Mouse (Mus musculus) heart, adult 8-10 months (tissue): ENCODE results near the gene Padi2. TPM values are rescaled to one million over a fixed set of nuclear protein-coding genes. Genes with fewer than 3 reads are reported as not detected.

Experiments used
- DNase-seq: peaks from one replicate; pipeline ENCODE4 v3.0.0; 2022; ENCODE audit warnings: low spot score
- total RNA-seq, 4 experiments: library from RNA; stranded (reverse); gene quantifications; 2 replicates each; pipeline ENCODE4 v1.2.4; 2022

Padi2 gene
- total RNA-seq, 4 experiments from 2014 or later, result 0.72 to 1.3 (median 1.2) TPM

DNA sequence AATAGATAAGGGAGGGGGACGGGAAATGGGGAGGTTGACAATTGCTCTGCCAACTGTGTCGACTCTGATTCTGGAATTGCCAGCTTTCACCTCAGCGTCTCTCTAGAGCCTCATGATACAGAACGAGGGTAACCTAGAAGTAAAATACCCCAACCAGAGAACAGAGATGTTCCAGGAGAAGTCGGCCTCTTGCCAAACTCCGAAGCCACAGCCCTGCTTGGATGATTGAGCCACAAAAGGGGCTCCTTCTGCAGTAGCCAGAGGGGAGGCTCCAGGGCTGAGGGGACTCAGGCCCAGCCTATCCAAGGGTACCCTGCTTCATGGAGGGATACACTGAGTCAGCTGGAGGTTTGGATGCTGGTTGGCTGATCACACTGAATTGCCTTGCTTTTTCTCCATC lies 52.2 kb downstream of the Padi2 start:
- no peak for DNase-seq

DNA sequence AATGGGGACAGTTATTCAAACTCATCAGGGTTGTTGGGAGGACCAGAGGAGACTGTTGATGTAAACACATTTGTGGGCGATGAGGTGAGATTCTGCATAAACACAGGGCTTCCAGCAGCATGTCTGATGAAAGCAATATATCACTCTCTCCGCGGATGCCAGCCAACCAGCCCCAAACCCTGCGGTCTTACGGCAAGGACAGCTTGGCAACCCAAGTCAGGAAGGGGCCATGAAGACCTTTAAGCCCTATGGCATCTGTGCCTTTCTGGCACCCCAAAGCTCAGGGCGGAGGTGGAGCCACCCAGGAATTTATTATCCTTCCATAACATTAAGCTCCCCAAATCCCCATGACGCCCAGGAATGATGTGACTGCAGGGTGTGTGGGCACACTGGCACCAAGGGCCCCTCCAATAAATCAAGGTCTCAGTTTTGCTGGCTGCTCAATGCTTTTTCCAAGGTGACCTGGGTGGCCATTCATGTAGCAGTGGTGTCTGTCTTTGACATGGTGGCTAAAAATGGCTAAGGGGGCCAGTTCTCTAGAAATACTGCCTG lies 53.1 kb downstream of the Padi2 start:
- no peak for DNase-seq

GRCm38 (mm10) chr4:140959715-140960479 lies 53.8 kb downstream of the Padi2 start:
- no peak for DNase-seq

DNA sequence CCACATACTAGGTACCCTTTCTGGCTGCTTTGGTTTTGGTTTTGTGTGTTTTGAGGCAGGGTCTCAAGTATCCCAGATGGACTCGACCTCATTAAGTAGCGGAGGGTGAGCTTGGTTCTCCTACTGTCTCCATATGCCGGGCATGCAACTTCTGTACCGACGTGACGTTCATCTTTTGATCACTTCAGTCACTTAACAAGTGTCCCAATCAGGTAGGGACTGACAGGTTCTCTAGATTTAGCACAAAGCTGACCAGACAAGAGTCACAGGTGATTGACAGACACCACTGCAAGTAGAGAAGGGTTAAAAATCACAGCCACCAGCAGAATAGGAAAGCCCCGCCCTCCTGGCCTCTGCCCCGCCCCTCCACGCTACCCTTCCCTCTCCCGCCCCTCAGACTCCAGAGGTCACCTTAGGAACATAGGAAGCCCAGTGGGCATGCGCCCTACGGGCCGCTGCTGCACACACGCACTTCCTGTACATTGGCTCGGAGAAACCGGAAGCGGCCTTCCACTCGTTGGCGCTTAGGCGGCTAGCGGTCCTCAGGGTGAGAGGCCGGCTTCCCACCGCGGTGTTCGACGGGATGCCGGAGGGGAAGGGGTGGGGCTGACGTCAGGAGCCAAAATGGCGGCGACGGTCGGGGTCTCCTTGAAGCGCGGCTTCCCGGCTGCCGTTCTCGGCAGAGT lies 54.8 kb downstream of the Padi2 start, which contains the start of gene Sdhb:
Sdhb (plus strand) TSS at position 423 of the 686 bp plus-strand sequence.
- DNase-seq, result peak; percentile 98

DNA sequence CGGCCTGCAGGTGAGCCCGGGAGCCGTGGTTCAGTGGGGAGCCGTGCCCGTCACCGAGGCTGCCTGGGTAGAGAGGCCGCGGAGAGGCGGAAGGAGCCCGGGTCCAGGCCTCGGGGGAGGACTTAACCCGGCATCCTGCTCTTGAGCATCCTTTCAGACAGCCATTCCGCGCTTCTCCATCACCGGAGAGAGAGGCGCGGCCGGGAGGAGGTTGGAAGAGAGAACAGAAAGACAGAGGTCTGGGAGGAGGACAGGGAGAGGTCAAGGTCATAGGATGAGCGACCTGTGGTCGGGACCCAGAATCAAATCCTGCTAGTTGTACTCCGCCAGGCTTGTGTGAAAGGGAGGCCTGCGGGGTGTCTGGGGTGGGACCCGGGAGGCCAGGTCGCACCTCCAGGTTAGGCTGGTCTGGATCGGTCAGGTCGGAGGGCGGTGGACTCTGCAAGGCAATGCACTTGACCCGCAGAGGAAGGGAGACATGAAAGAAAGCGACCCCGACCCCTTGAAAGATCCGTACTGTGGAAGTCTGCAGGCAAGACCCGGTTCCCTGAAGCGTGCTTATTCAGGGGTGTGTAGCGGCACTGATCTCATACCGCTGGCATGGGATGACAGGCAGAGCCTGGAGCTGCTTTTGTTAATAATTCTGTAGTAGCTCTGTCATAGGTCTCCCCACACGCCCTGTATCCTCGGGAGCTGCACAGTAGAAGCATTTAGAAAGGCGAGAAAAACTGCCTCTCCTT lies 55.5 kb downstream of the Padi2 start:
- no peak for DNase-seq

DNA sequence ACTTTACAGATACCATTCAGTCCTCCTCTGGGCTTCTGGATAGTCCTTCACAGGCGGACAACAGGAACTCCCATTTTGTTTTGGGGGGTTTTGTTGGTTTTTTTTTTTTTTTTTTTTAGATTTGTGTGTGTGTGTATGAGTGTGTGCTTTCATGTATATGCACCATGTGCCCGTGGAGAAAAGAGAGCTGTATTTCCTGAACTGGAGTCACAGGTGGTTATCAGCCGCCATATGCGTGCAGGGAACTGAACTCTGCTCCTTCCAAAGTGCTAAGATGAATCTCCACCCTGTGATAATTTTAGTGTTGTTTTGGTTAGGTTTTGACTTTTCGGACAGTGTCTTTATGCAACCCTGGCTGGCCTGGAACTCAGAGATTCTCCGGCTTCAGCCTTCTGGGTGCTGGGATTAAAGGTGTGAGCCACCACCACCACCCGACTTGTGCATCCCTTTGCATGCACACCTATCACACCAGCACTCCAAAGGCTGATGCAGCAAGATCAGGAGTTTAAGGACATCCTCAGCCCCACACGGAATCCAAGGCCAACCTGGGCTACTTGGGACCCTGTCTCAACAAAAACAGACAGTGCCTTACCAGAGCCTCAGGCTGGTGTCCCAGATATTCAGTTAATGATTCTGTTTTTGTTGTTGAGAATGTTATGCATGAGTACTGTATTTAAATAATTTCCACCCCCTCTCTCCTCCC lies 56.2 kb downstream of the Padi2 start:
- no peak for DNase-seq

DNA sequence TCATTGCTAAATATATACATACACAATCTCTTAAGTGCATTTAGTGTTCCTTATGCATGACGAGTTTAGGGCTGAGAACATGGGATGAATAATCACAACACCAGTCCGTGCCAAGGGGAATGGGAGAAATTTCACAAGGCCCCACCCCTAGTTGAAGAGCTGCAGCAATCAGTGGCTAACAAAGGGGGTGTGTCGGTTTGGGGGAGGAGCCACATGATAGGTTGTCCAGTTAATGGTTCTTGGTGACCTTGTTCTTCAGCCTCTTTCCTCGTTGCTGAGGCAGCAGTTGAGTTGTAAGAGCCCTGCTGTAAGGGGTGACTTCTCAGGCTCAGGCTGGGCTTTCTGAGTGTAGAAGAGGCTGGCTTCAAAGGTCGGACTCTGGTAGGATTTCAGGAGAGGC lies 56.8 kb downstream of the Padi2 start:
- DNase-seq, result peak; percentile 55

DNA sequence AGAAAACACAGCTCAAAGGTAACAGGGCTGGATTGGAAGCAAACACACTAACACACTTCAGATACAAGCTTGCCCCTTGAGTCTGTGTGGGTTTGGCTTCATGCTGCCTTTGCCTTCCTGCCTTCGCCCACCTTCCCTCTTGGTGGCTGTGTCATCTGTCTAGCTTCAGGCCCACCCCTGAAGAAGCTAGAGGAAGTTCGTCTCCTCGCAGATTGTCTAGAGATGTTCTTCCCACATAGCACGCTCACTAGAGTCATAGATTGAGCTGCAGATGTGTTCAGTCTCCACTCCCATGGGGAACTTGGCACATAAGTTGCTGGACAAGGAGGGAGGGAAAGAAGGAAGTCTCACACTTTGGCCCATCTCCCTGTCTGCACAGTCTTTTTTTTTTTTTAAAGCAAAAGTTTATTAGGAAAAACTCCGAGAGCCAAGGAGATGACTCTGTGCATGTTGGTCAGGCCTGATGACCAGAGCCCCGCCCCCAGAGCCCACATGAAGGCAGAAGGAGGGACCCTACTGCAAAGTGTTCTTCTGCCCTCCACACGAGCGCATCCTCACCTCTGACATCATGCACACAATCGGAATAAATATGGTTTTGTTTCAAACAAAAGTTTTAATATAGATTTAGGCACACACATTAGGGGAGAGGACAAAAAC lies 57.9 kb downstream of the Padi2 start:
- peak; percentile 42 for DNase-seq

- peak; percentile 72 for DNase-seq
These were observed 58.5 kb downstream of the Padi2 start for GRCm38 (mm10) chr4:140964620-140965019.

GRCm38 (mm10) chr4:140967386-140968159 lies 61.4 kb downstream of the Padi2 start:
- DNase-seq, result no peak

DNA sequence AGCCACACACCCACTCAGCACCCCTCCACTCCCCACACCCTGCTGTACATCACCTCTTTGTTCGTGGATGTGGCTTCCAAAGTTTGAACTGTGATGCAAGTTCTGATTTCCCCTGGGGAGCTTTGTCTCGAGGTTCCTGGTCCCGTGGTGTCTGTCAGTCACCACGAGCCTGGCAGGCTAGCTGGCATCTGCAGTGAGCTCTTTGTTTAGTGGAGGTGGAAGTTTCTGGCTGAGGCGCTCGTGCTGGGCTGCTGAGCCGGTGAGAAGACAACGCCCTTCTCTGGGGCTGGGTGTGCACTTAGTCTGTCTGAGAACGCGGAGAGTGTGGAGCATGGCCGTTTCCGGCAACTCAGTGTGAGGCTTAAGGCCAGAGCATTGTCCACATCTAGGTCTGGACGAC lies 65.5 kb downstream of the Padi2 start:
- DNase-seq, result no peak

DNA sequence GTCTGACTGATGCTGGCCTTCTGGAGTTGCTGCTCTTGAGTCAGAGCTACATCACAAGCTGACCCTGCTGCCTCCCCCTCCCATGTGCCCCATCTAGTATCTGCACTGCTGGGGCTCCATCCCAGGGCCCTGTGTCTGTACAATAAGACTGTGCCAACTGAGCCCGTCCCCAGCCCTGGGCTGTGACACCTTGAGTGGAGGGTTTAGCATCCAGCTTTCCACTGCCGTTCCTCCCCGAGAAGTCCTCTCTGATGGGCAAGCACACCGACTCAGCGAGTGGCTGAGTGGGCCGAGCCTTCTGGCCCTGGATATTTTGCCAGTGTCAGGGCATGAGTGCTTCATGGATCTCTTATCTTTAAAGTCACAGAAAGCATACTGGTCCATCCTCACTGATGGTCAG lies 68.3 kb downstream of the Padi2 start:
- DNase-seq, result no peak

DNA sequence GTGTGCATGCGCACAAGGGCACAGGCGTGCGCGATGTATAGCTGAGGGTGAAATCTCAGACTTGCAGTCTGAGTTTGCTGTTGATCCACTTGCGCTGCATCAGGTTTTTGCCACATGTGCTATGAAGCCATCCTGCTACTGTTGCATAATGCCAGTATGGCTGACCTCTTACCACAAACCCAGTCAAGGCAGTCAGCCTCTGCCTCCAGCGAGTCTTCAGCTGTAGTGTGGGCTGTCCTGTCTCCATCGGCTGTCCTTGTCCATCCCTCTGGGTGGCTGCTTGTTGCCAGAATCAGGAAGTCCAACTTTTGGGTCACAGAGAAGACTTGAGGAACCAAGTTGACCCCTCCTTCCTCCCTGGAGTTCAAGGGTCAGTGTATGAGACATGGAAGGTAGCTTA lies 69.2 kb downstream of the Padi2 start:
- no peak for DNase-seq

GRCm38 (mm10) chr4:140977278-140977677 lies 71.1 kb downstream of the Padi2 start:
- no peak for DNase-seq

GRCm38 (mm10) chr4:140977886-140978692 lies 71.9 kb downstream of the Padi2 start:
- no peak for DNase-seq

GRCm38 (mm10) chr4:140981605-140982004 lies 75.5 kb downstream of the Padi2 start:
- DNase-seq, result no peak

DNA sequence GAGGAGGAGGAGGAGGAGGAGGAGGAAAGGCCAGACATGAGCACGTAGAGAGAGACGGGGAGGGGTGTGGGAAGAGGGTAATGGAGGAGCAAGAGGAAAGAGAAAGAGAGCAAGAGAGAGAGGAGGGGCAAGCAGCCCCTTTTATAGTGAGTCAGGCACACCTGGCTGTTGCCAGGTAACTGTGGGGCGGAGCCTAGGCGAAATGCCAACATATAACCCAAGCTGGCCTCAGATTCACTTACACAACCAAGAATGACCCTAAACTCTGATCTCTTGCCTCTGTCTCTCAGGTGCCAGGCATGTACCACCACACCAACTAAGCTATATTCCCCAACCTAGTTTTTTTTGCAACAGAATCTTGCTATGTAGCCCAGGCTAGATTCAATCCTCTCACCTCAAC lies 76.7 kb downstream of the Padi2 start:
- no peak for DNase-seq

GRCm38 (mm10) chr4:140983442-140983841 lies 77.3 kb downstream of the Padi2 start:
- peak; percentile 58 for DNase-seq

GRCm38 (mm10) chr4:140984544-140984943 lies 78.4 kb downstream of the Padi2 start:
- DNase-seq, result no peak
